Comparison of ENCODE assay signal across 8 mouse cellular contexts in genomic region chr4:133649464-133649863, GRCm38 (mm10). TPM values are rescaled to one million over a fixed set of nuclear protein-coding genes. Genes with fewer than 3 reads are reported as not detected.
DNase-seq lines count a peak whose midpoint lies in the region; ATAC-seq and TF ChIP-seq lines count a peak whose summit lies in the region.
"Not testable (repeated sequence)": the region's sequence is repeated elsewhere in the genome, so short reads cannot be mapped to it uniquely, and the experiment has no call there.

No protein-coding gene starts in this region.

- TF ChIP-seq EP300 in CH12.LX (IDR thresholded peaks at IDR 0.05; ENCODE audit: low read length), result not testable (repeated sequence)

- H3K27me3 ChIP-seq in CH12.LX (replicated peaks); embryonic facial prominence, embryonic 14.5 days (replicated peaks; ENCODE audit: control insufficient read depth, insufficient read depth, low read length); hindbrain, embryonic 12.5 days; kidney, embryonic 15.5 days; liver, embryonic 11.5 days (replicated peaks; ENCODE audit: control insufficient read depth, insufficient read depth, low read length); neural tube, embryonic 15.5 days (replicated peaks): not testable (repeated sequence)

- H3K4me3 ChIP-seq in CH12.LX (replicated peaks in 1 of 3; ENCODE audit: low read depth in 2 of 3, low read length in 2 of 3, poor library complexity in 1 of 3) (peak overlapping the region; percentile 56 to 98 (median 96)), macrophage (ENCODE audit: inconsistent target) (peak overlapping the region; percentile 47)
- H3K4me3 ChIP-seq in embryonic facial prominence, embryonic 14.5 days (ENCODE audit: low read depth, low read length), result peak overlapping the region; percentile 27
- peak overlapping the region; percentile 6; the same call in 1 of the 2 replicates for H3K4me3 ChIP-seq in hindbrain, embryonic 12.5 days
- peak overlapping the region; percentile 31 for H3K4me3 ChIP-seq in kidney, embryonic 15.5 days (replicated peaks)
- peak overlapping the region; percentile 47 for H3K4me3 ChIP-seq in liver, embryonic 11.5 days (ENCODE audit: low read depth, low read length)
- peak overlapping the region; percentile 24; the same call in 1 of the 2 replicates for H3K4me3 ChIP-seq in neural tube, embryonic 15.5 days (replicated peaks)

- not testable (repeated sequence) for DNase-seq in CH12.LX (ENCODE audit: extremely low read depth); embryonic facial prominence, embryonic 14.5 days (ENCODE audit: low spot score); liver, embryonic 11.5 days (ENCODE audit: low spot score)
- DNase-seq in heart, adult 11 months, result peak; percentile 63

- not testable (repeated sequence) for TF ChIP-seq RAD21 in CH12.LX (IDR thresholded peaks at IDR 0.05; ENCODE audit: low read depth, low read length)

- 82% methylated on average over 5 of the region's 5 CpGs for WGBS in embryonic facial prominence, embryonic 14.5 days
- 89% methylated on average over 5 of the region's 5 CpGs for WGBS in hindbrain, embryonic 12.5 days
- 87% methylated on average over 5 of the region's 5 CpGs for WGBS in kidney, embryonic 15.5 days
- 80% methylated on average over 5 of the region's 5 CpGs for WGBS in liver, embryonic 11.5 days
- 82% methylated on average over 5 of the region's 5 CpGs for WGBS in macrophage (ENCODE audit: missing documents)
- WGBS in neural tube, embryonic 15.5 days, result 93% methylated on average over 5 of the region's 5 CpGs

- not testable (repeated sequence) for TF ChIP-seq POLR2A in CH12.LX (IDR thresholded peaks at IDR 0.05; ENCODE audit: low read depth, low read length)

- not testable (repeated sequence) for H3K27ac ChIP-seq in CH12.LX (ENCODE audit: insufficient read depth, low read depth); embryonic facial prominence, embryonic 14.5 days (replicated peaks; ENCODE audit: low read depth, low read length); hindbrain, embryonic 12.5 days; liver, embryonic 11.5 days (ENCODE audit: low read depth, low read length)
- peak overlapping the region; percentile 63 for H3K27ac ChIP-seq in kidney, embryonic 15.5 days
- peak overlapping the region; percentile 29; the same call in 1 of the 2 replicates for H3K27ac ChIP-seq in macrophage
- 0 out of 2 replicates have a peak overlapping the region, but pooled peaks have one; percentile 45 for H3K27ac ChIP-seq in neural tube, embryonic 15.5 days (replicated peaks)

- in situ Hi-C loops in CH12.LX (cut with MboI; ENCODE audit: low pct_ligation_motif_present, low pct_unique_long_range_greater_than_20kb, low sequenced_read_pairs), result not testable (repeated sequence)

- H3K79me2 ChIP-seq in CH12.LX (replicated peaks; ENCODE audit: control insufficient read depth, extremely low read depth, insufficient read depth, poor library complexity, severe bottlenecking); macrophage (ENCODE audit: inconsistent target): not testable (repeated sequence)

- peak overlapping the region; percentile 94 for H3K9ac ChIP-seq in CH12.LX (ENCODE audit: insufficient read depth, low read depth)
- not testable (repeated sequence) for H3K9ac ChIP-seq in embryonic facial prominence, embryonic 14.5 days (ENCODE audit: low read depth, low read length); hindbrain, embryonic 12.5 days; kidney, embryonic 15.5 days; neural tube, embryonic 15.5 days (replicated peaks)
- peak overlapping the region; percentile 60; the same call in 1 of the 2 replicates for H3K9ac ChIP-seq in liver, embryonic 11.5 days (ENCODE audit: low read depth, low read length)

- not testable (repeated sequence) for ATAC-seq in embryonic facial prominence, embryonic 14.5 days (ENCODE audit: low read depth); hindbrain, embryonic 12.5 days (ENCODE audit: low FRiP score); kidney, embryonic 15.5 days (replicated peaks; ENCODE audit: low FRiP score); liver, embryonic 11.5 days (replicated peaks; ENCODE audit: low FRiP score); neural tube, embryonic 15.5 days (ENCODE audit: low FRiP score)

- H3K36me3 ChIP-seq in CH12.LX (replicated peaks in 1 of 2; ENCODE audit: control insufficient read depth in 1 of 2, insufficient read depth in 1 of 2, low read length in 1 of 2), result peaks cover 4 to 19% of the 10 kb centered on the region in 2 experiments
- H3K36me3 ChIP-seq in embryonic facial prominence, embryonic 14.5 days (ENCODE audit: control insufficient read depth, insufficient read depth, low read length); hindbrain, embryonic 12.5 days; kidney, embryonic 15.5 days; liver, embryonic 11.5 days (ENCODE audit: control insufficient read depth, insufficient read depth, low read length); macrophage (ENCODE audit: inconsistent target); neural tube, embryonic 15.5 days: not testable (repeated sequence)

- not testable (repeated sequence) for H3K9me3 ChIP-seq in CH12.LX (replicated peaks; ENCODE audit: low read length); embryonic facial prominence, embryonic 14.5 days (ENCODE audit: control insufficient read depth, low read length); hindbrain, embryonic 12.5 days (replicated peaks); kidney, embryonic 15.5 days (replicated peaks); liver, embryonic 11.5 days (ENCODE audit: control insufficient read depth, low read length); neural tube, embryonic 15.5 days (replicated peaks)

- peaks cover 2 to 22% of the 10 kb centered on the region in 2 experiments; a peak in 2 of 4 replicates for H3K4me1 ChIP-seq in CH12.LX (ENCODE audit: control insufficient read depth in 1 of 2, insufficient read depth in 2 of 2)
- H3K4me1 ChIP-seq in embryonic facial prominence, embryonic 14.5 days (ENCODE audit: control insufficient read depth, insufficient read depth, low read length); hindbrain, embryonic 12.5 days; liver, embryonic 11.5 days (replicated peaks; ENCODE audit: control insufficient read depth, insufficient read depth, low read length); neural tube, embryonic 15.5 days: not testable (repeated sequence)
- peaks cover 17% of the 10 kb centered on the region for H3K4me1 ChIP-seq in kidney, embryonic 15.5 days

- H3K4me2 ChIP-seq in CH12.LX (ENCODE audit: insufficient read depth, low read depth, poor library complexity, severe bottlenecking), result peak overlapping the region; percentile 73
- H3K4me2 ChIP-seq in embryonic facial prominence, embryonic 14.5 days (ENCODE audit: low read depth, low read length), result peak overlapping the region; percentile 46
- H3K4me2 ChIP-seq in hindbrain, embryonic 12.5 days (replicated peaks), result peak overlapping the region; percentile 29
- peak overlapping the region; percentile 55 for H3K4me2 ChIP-seq in kidney, embryonic 15.5 days
- peak overlapping the region; percentile 67 for H3K4me2 ChIP-seq in liver, embryonic 11.5 days
- peak overlapping the region; percentile 50 for H3K4me2 ChIP-seq in neural tube, embryonic 15.5 days

- dilution Hi-C loops in CH12.LX (cut with MboI; ENCODE audit: extremely low pct_ligation_motif_present, extremely low pct_unique_long_range_greater_than_20kb, low sequenced_read_pairs), result not testable (repeated sequence)

- TF ChIP-seq CTCF in CH12.LX (conservative IDR thresholded peaks at IDR 0.05 in 1 of 2, IDR thresholded peaks at IDR 0.05 in 1 of 2; ENCODE audit: low read depth in 2 of 2, low read length in 2 of 2), result not testable (repeated sequence)

RNA-seq across cellular contexts. Expression of gene Zdhhc18, which starts 0.5 kb away (rescaled TPM):
- 20.1 and 24.3 TPM in 2 replicates for total RNA-seq in CH12.LX (2012; rRNA removed)
- 13.7 and 15.9 TPM in 2 replicates for total RNA-seq in CH12.LX (2014; rRNA removed)
- polyA plus RNA-seq in CH12.LX (2012; ENCODE audit: insufficient read length, low read depth), result 31.0 and 31.8 TPM in 2 replicates
- polyA plus RNA-seq in embryonic facial prominence, embryonic 14.5 days (2014; fragmentation: Nextera tagmentation; extraction: Ambion mirVana), result 2.1 and 3.7 TPM in 2 replicates
- polyA plus RNA-seq in hindbrain, embryonic 12.5 days (2016; fragmentation: Nextera tagmentation; extraction: Ambion mirVana), result 4.1 and 6.4 TPM in 2 replicates
- polyA plus RNA-seq in kidney, embryonic 15.5 days (2015; fragmentation: Nextera tagmentation; extraction: Ambion mirVana), result 2.5 and 3.8 TPM in 2 replicates
- 2.1 and 3.1 TPM in 2 replicates for polyA plus RNA-seq in liver, embryonic 11.5 days (2014; fragmentation: Nextera tagmentation; extraction: Ambion mirVana)
- 100 to 1,000 TPM in 6 of 26 experiments, 10 to 100 TPM in 20; 33.1 to 176 (median 55.0) TPM for total RNA-seq in macrophage (2018; cell fraction: chromatin; rRNA removed)
- total RNA-seq in macrophage (2018; cell fraction: cytosol; rRNA removed), result 10 to 100 TPM; 12.1 to 36.4 (median 19.1) TPM
- total RNA-seq in macrophage (2018; cell fraction: nucleus; rRNA removed), result 100 to 1,000 TPM in 3 of 26 experiments, 10 to 100 TPM in 23; 29.4 to 155 (median 46.0) TPM
- polyA plus RNA-seq in macrophage (2018), result 15.6 to 22.3 TPM (median 19.4 TPM) in 3 replicates
- polyA plus RNA-seq in neural tube, embryonic 15.5 days (2015; fragmentation: Nextera tagmentation; extraction: Ambion mirVana), result 4.3 and 7.0 TPM in 2 replicates

RNA-seq across cellular contexts. Expression of gene Pigv, which starts 23.0 kb away (rescaled TPM):
- 3.7 and 4.3 TPM in 2 replicates for total RNA-seq in CH12.LX (2012; rRNA removed)
- 3.6 and 5.0 TPM in 2 replicates for total RNA-seq in CH12.LX (2014; rRNA removed)
- polyA plus RNA-seq in CH12.LX (2012; ENCODE audit: insufficient read length, low read depth), result 2.9 and 4.0 TPM in 2 replicates
- 8.4 and 11.3 TPM in 2 replicates for polyA plus RNA-seq in embryonic facial prominence, embryonic 14.5 days (2014; fragmentation: Nextera tagmentation; extraction: Ambion mirVana)
- 16.6 and 18.6 TPM in 2 replicates for polyA plus RNA-seq in hindbrain, embryonic 12.5 days (2016; fragmentation: Nextera tagmentation; extraction: Ambion mirVana)
- polyA plus RNA-seq in kidney, embryonic 15.5 days (2015; fragmentation: Nextera tagmentation; extraction: Ambion mirVana), result 19.9 and 20.2 TPM in 2 replicates
- 10.7 and 15.0 TPM in 2 replicates for polyA plus RNA-seq in liver, embryonic 11.5 days (2014; fragmentation: Nextera tagmentation; extraction: Ambion mirVana)
- 10 to 100 TPM; 11.7 to 99.4 (median 23.3) TPM for total RNA-seq in macrophage (2018; cell fraction: chromatin; rRNA removed)
- 10 to 100 TPM in 21 of 26 experiments, 1 to 10 TPM in 5; 7.2 to 20.6 (median 13.0) TPM for total RNA-seq in macrophage (2018; cell fraction: cytosol; rRNA removed)
- total RNA-seq in macrophage (2018; cell fraction: nucleus; rRNA removed), result 10 to 100 TPM; 16.8 to 80.0 (median 28.9) TPM
- polyA plus RNA-seq in macrophage (2018), result 3.4 to 11.0 TPM (median 7.7 TPM) in 3 replicates
- polyA plus RNA-seq in neural tube, embryonic 15.5 days (2015; fragmentation: Nextera tagmentation; extraction: Ambion mirVana), result 12.4 and 15.7 TPM in 2 replicates

RNA-seq across cellular contexts. Expression of gene Sfn, which starts 47.5 kb away (rescaled TPM):
- total RNA-seq in CH12.LX (2012; rRNA removed) (0.97 and 1.0 TPM in 2 replicates), CH12.LX (2014; rRNA removed) (0.61 and 1.1 TPM in 2 replicates)
- polyA plus RNA-seq in CH12.LX (2012; ENCODE audit: insufficient read length, low read depth) (2.0 and 2.8 TPM in 2 replicates), macrophage (2018) (2.4 to 3.6 TPM (median 3.0 TPM) in 3 replicates)
- 129 and 135 TPM in 2 replicates for polyA plus RNA-seq in embryonic facial prominence, embryonic 14.5 days (2014; fragmentation: Nextera tagmentation; extraction: Ambion mirVana)
- 12.6 and 13.6 TPM in 2 replicates for polyA plus RNA-seq in hindbrain, embryonic 12.5 days (2016; fragmentation: Nextera tagmentation; extraction: Ambion mirVana)
- polyA plus RNA-seq in kidney, embryonic 15.5 days (2015; fragmentation: Nextera tagmentation; extraction: Ambion mirVana), result 9.8 and 13.3 TPM in 2 replicates
- 1.7 and 3.5 TPM in 2 replicates for polyA plus RNA-seq in liver, embryonic 11.5 days (2014; fragmentation: Nextera tagmentation; extraction: Ambion mirVana)
- total RNA-seq in macrophage (2018; cell fraction: chromatin; rRNA removed), result 10 to 100 TPM in 11 of 26 experiments, 1 to 10 TPM in 15; 5.2 to 18.2 (median 9.0) TPM
- total RNA-seq in macrophage (2018; cell fraction: cytosol; rRNA removed), result 1 to 10 TPM; 2.3 to 6.2 (median 4.7) TPM
- total RNA-seq in macrophage (2018; cell fraction: nucleus; rRNA removed), result 10 to 100 TPM in 10 of 26 experiments, 1 to 10 TPM in 16; 6.7 to 14.4 (median 9.6) TPM
- 1.7 and 32.5 TPM in 2 replicates for polyA plus RNA-seq in neural tube, embryonic 15.5 days (2015; fragmentation: Nextera tagmentation; extraction: Ambion mirVana)

Comparison
In these comparisons a context has a peak if more than half of its experiments do, and no peak if none do; other contexts are left out.
1. H3K4me3 ChIP-seq: peak in every context shown above with its lines; median percentile 96 in CH12.LX; 47 in liver, embryonic 11.5 days; 47 in macrophage; 31 in kidney, embryonic 15.5 days; 27 in embryonic facial prominence, embryonic 14.5 days; 24 in neural tube, embryonic 15.5 days; 6 in hindbrain, embryonic 12.5 days.